Mouse (Mus musculus) hindlimb bud, embryonic 11.5 days (tissue): ENCODE data around the gene Blm.

Experiments
- DNase-seq: peaks from one replicate; pipeline ENCODE4 v3.0.0-alpha.2; 2012; ENCODE audit warnings: low read depth, low spot score; ENCODE audit errors: extremely low spot score

Gene Blm

GRCm38 (mm10) chr7:80535009-80535744 is at the start of gene Blm:
TSS of gene Blm (minus strand) at chr7:80535119.
- peak; percentile 91 for DNase-seq

- no peak for DNase-seq
Observed at GRCm38 (mm10) chr7:80583981-80584380, 49.1 kb upstream of the Blm start.

GRCm38 (mm10) chr7:80582821-80583451 is 48.0 kb upstream of the Blm start:
- DNase-seq, result no peak

- no peak for DNase-seq
Observed at GRCm38 (mm10) chr7:80580368-80580767, 45.4 kb upstream of the Blm start.

GRCm38 (mm10) chr7:80577417-80577980 is 42.6 kb upstream of the Blm start:
- no peak for DNase-seq

GRCm38 (mm10) chr7:80576626-80577025 is 41.7 kb upstream of the Blm start:
- DNase-seq, result no peak

- DNase-seq, result no peak
Observed at GRCm38 (mm10) chr7:80575750-80576149, 40.8 kb upstream of the Blm start.

- no peak for DNase-seq
Observed at GRCm38 (mm10) chr7:80573076-80573475, 38.2 kb upstream of the Blm start.

GRCm38 (mm10) chr7:80567982-80568381 is 33.1 kb upstream of the Blm start:
- no peak for DNase-seq

GRCm38 (mm10) chr7:80561931-80562330 is 27.0 kb upstream of the Blm start:
- no peak for DNase-seq

GRCm38 (mm10) chr7:80561271-80561670 is 26.4 kb upstream of the Blm start:
- DNase-seq, result no peak

GRCm38 (mm10) chr7:80558572-80558971 is 23.7 kb upstream of the Blm start:
- no peak for DNase-seq

- DNase-seq, result no peak
Observed at GRCm38 (mm10) chr7:80558101-80558500, 23.2 kb upstream of the Blm start.

- DNase-seq, result no peak
Observed at GRCm38 (mm10) chr7:80557161-80557560, 22.2 kb upstream of the Blm start.

- no peak for DNase-seq
Observed at GRCm38 (mm10) chr7:80556166-80556565, 21.2 kb upstream of the Blm start.

GRCm38 (mm10) chr7:80555146-80555545 is 20.2 kb upstream of the Blm start:
- no peak for DNase-seq

GRCm38 (mm10) chr7:80554180-80555021 is 19.5 kb upstream of the Blm start:
- no peak for DNase-seq

- DNase-seq, result no peak
Observed at GRCm38 (mm10) chr7:80548513-80549260, 13.8 kb upstream of the Blm start.

GRCm38 (mm10) chr7:80542139-80542831 is 7.4 kb upstream of the Blm start:
- DNase-seq, result no peak

GRCm38 (mm10) chr7:80539581-80539980 is 4.7 kb upstream of the Blm start:
- no peak for DNase-seq
